Comparison of ENCODE assay signal across 9 mouse cellular contexts in genomic region chr4:99653608-99654221, GRCm38 (mm10). TPM values are rescaled to one million over a fixed set of nuclear protein-coding genes. Genes with fewer than 3 reads are reported as not detected.
DNase-seq lines count a peak whose midpoint lies in the region; ATAC-seq and TF ChIP-seq lines count a peak whose summit lies in the region.
"Had no signal": no experiment of that assay in that cellular context is flagged by ENCODE, and none has a peak within 500 bp of the region (broad histone marks: within the 10 kb centered on the region; RNA-seq: fewer than 3 reads in every experiment).

No protein-coding gene starts in this region.

- no peak for TF ChIP-seq CTCF in heart, adult 2 months (IDR thresholded peaks at IDR 0.05)

- ATAC-seq in intestine, embryonic 16.5 days, result no peak

- WGBS in heart, adult 2 months, result 4% methylated on average over 36 of the region's 36 CpGs
- under 1% methylated on average over 36 of the region's 36 CpGs for WGBS in intestine, embryonic 16.5 days

- no peaks in the 10 kb centered on the region for H3K79me2 ChIP-seq in heart, adult 2 months (replicated peaks; ENCODE audit: control insufficient read depth, insufficient read depth, low read length)

- H3K4me1 ChIP-seq in heart, adult 2 months (ENCODE audit: control insufficient read depth, insufficient read depth, low read length), result no peaks in the 10 kb centered on the region
- peaks cover 23% of the 10 kb centered on the region for H3K4me1 ChIP-seq in intestine, embryonic 16.5 days (ENCODE audit: control insufficient read depth, insufficient read depth, low read length)

- H3K4me2 ChIP-seq in intestine, embryonic 16.5 days (ENCODE audit: low read depth, low read length), result no peak overlapping the region

- H3K4me3 ChIP-seq in heart, adult 2 months, result no peak overlapping the region
- peak overlapping the region; percentile 22 for H3K4me3 ChIP-seq in intestine, embryonic 16.5 days (ENCODE audit: low read length)

- TF ChIP-seq EP300 in heart, adult 2 months (IDR thresholded peaks at IDR 0.05; ENCODE audit: insufficient read depth, low read depth, low read length), result no peak

- H3K27me3 ChIP-seq in heart, adult 2 months (ENCODE audit: control insufficient read depth, insufficient read depth, low read length), result peaks cover 55% of the 10 kb centered on the region
- H3K27me3 ChIP-seq in intestine, embryonic 16.5 days (replicated peaks; ENCODE audit: control insufficient read depth, insufficient read depth, low read length), result peaks cover 91% of the 10 kb centered on the region

- no peak overlapping the region for H3K27ac ChIP-seq in heart, adult 2 months
- H3K27ac ChIP-seq in intestine, embryonic 16.5 days (ENCODE audit: low read length), result no peak overlapping the region

- no peak overlapping the region for H3K9ac ChIP-seq in heart, adult 2 months (ENCODE audit: low read depth, low read length)
- H3K9ac ChIP-seq in intestine, embryonic 16.5 days (ENCODE audit: low read depth, low read length), result no peak overlapping the region

- no peaks in the 10 kb centered on the region for H3K36me3 ChIP-seq in heart, adult 2 months (ENCODE audit: control insufficient read depth, insufficient read depth, low read length)
- H3K36me3 ChIP-seq in intestine, embryonic 16.5 days (ENCODE audit: control insufficient read depth, insufficient read depth, low read length), result no peaks in the 10 kb centered on the region

- no peak for TF ChIP-seq POLR2A in heart, adult 2 months (IDR thresholded peaks at IDR 0.05; ENCODE audit: insufficient read depth, low read depth, low read length)

- H3K9me3 ChIP-seq in intestine, embryonic 16.5 days (ENCODE audit: control insufficient read depth, low read length), result no peaks in the 10 kb centered on the region

- intact Hi-C loops in heart, adult 2 months (cut with DNase I), result no loop called here
- intact Hi-C loops in left cerebral cortex, postnatal 25 days (cut with DNase I), result loop anchor here (5.0 kb wide), 1 partner anchor 81 kb away; no protein-coding TSS in a partner anchor

- peak; percentile 4 to 38 for DNase-seq in heart, adult 2 months
- DNase-seq in heart, adult 11 months, result no peak
- peak; percentile 22 for DNase-seq in ovary, postnatal 36 days (ENCODE audit: low spot score)
- DNase-seq in ovary, adult 18-20 months (ENCODE audit: low spot score), result no peak
- no peak for DNase-seq in spleen, postnatal 10 days (ENCODE audit: low spot score in 2 of 2)
- DNase-seq in adrenal gland, postnatal 25 days, result no peak
- no peak for DNase-seq in left cerebral cortex, postnatal 25 days (ENCODE audit: low spot score in 2 of 2)
- DNase-seq: kidney, adult 8-10 months had no signal

RNA-seq across cellular contexts. Expression of gene Foxd3, which starts 2.4 kb away (rescaled TPM):
- total RNA-seq in heart, adult 2 months (2021), result under 1 TPM; 0.27 to 0.86 TPM
- 0.59 and 0.62 TPM in 2 replicates for polyA plus RNA-seq in heart, adult 2 months (2012; rRNA removed)
- polyA plus RNA-seq in intestine, embryonic 16.5 days (2015; fragmentation: Nextera tagmentation; extraction: Ambion mirVana), result 0.40 and 0.50 TPM in 2 replicates
- total RNA-seq in adrenal gland, postnatal 25 days (2021), result 0.49 and 1.0 TPM in 2 replicates
- not detected for total RNA-seq in left cerebral cortex, postnatal 25 days (2021)

Comparison
In these comparisons a context has a peak if more than half of its experiments do, and no peak if none do; other contexts are left out.
1. DNase-seq: peak in heart, adult 2 months (2 of 2) and ovary, postnatal 36 days (single experiment); none in heart, adult 11 months (single experiment), ovary, adult 18-20 months (single experiment), spleen, postnatal 10 days (0 of 2), adrenal gland, postnatal 25 days (single experiment) and left cerebral cortex, postnatal 25 days (0 of 2).